ENCODE assay signal across 14 mouse cellular contexts in genomic region chr1:189664061-189664872, GRCm38 (mm10).
"Had no signal": no experiment of that assay in that cellular context is flagged by ENCODE, and none has a peak within 500 bp of the region (broad histone marks: within the 10 kb centered on the region; RNA-seq: fewer than 3 reads in every experiment).

No protein-coding gene starts in this region.

- H3K27ac ChIP-seq: kidney, embryonic 15.5 days; left cerebral cortex, adult 2 months; limb, embryonic 12.5 days; liver, embryonic 13.5 days; lung, embryonic 15.5 days; midbrain, embryonic 12.5 days; stomach, postnatal 0 days had no signal

- H3K4me1 ChIP-seq: kidney, embryonic 15.5 days; limb, embryonic 12.5 days; liver, embryonic 13.5 days; lung, embryonic 15.5 days; midbrain, embryonic 12.5 days had no signal

- DNase-seq: kidney, postnatal 14 days; liver; liver, embryonic 13.5 days; liver, postnatal 0 days; right cerebral cortex, adult 18-20 months; right cerebral cortex, postnatal 25 days; thymus, postnatal 4 days had no signal

- H3K4me3 ChIP-seq: kidney, embryonic 15.5 days; left cerebral cortex, adult 2 months; limb, embryonic 12.5 days; liver, embryonic 13.5 days; lung, embryonic 15.5 days; midbrain, embryonic 12.5 days had no signal

- H3K4me2 ChIP-seq: kidney, embryonic 15.5 days; limb, embryonic 12.5 days; liver, embryonic 13.5 days; lung, embryonic 15.5 days; midbrain, embryonic 12.5 days had no signal

- H3K9ac ChIP-seq: kidney, embryonic 15.5 days; limb, embryonic 12.5 days; liver, embryonic 13.5 days; liver, postnatal 0 days; lung, embryonic 15.5 days; midbrain, embryonic 12.5 days had no signal

- H3K9me3 ChIP-seq: kidney, embryonic 15.5 days; limb, embryonic 12.5 days; liver, embryonic 13.5 days; lung, embryonic 15.5 days; midbrain, embryonic 12.5 days had no signal

- H3K27me3 ChIP-seq: kidney, embryonic 15.5 days; limb, embryonic 12.5 days; liver, embryonic 13.5 days; lung, embryonic 15.5 days; midbrain, embryonic 12.5 days had no signal

- ATAC-seq: liver, postnatal 0 days; midbrain, embryonic 16.5 days had no signal
